Mouse (Mus musculus): ENCODE results near the gene Id1. TPM values are rescaled to one million over a fixed set of nuclear protein-coding genes. Genes with fewer than 3 reads are reported as not detected.
A peak's percentile ranks its signal among the peaks of the same experiment; 100 is the strongest.

Gene Id1
- polyA plus RNA-seq, 1 experiment from 2014 or later = 20.5 TPM

DNA sequence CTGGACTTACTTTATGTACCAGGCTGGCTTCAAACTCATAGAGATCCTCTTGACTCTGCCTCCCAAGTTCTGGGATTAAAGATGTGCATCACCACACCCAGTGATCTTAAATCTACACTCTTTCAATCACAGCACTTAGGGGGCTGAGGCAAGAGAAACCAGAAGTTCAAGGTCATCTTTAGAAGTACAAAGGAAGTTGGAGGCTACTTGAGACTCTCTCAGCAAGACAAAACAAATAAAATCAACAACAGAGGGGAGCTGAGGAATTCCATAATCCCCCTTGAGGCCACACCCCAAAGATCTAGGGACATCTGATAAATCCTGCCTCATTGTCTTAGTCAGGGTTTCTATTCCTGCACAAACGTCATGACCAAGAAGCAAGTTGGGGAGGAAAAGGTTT lies 36.2 kb downstream of the Id1 start:
- H3K4me2 ChIP-seq = no peak overlapping the region
- H3K9ac ChIP-seq = no peak overlapping the region
- H3K27me3 ChIP-seq = peaks cover 37% of the 10 kb centered on the region
- peaks cover 68% of the 10 kb centered on the region for H3K4me1 ChIP-seq (replicated peaks)
- H3K36me3 ChIP-seq (replicated peaks) = 0 out of 2 replicates have a peak, but pooled peaks cover 11% of the 10 kb centered on the region
- H3K27ac ChIP-seq (replicated peaks) = no peak overlapping the region
- ATAC-seq (ENCODE audit: insufficient read depth) = no peak
- WGBS (ENCODE audit: insufficient replicate concordance) = 12% methylated on average over 1 of the region's 1 CpGs
- no peaks in the 10 kb centered on the region for H3K9me3 ChIP-seq (replicated peaks)
- no peak overlapping the region for H3K4me3 ChIP-seq (replicated peaks)

DNA sequence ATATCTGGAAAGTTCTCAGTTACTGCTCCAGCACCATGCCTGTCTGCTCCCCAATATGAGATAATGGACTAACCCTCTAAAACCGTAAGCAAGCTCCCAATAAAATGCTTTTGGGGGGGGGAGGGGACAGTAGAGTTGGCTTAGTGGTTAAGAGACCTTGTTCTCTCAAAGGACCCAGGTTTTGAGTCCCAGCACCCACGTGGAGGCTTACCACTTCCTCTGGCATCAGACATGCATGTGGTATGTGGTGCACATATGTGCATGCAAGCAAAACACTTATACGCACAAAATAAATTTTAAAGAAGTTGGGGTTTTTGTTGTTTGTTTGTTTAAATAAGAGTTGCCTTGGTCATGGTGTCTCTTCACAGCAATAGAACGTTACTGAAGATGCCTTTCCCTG lies 39.3 kb downstream of the Id1 start:
- peaks cover 36% of the 10 kb centered on the region for H3K36me3 ChIP-seq (replicated peaks)
- peaks cover 21% of the 10 kb centered on the region for H3K27me3 ChIP-seq
- no peaks in the 10 kb centered on the region for H3K9me3 ChIP-seq (replicated peaks)
- peaks cover 46% of the 10 kb centered on the region for H3K4me1 ChIP-seq (replicated peaks)
- H3K4me2 ChIP-seq = no peak overlapping the region
- no peak overlapping the region for H3K4me3 ChIP-seq (replicated peaks)
- H3K27ac ChIP-seq (replicated peaks) = no peak overlapping the region
- WGBS (ENCODE audit: insufficient replicate concordance) = 55% methylated on average over 4 of the region's 4 CpGs
- no peak overlapping the region for H3K9ac ChIP-seq
- no peak for ATAC-seq (ENCODE audit: insufficient read depth)

DNA sequence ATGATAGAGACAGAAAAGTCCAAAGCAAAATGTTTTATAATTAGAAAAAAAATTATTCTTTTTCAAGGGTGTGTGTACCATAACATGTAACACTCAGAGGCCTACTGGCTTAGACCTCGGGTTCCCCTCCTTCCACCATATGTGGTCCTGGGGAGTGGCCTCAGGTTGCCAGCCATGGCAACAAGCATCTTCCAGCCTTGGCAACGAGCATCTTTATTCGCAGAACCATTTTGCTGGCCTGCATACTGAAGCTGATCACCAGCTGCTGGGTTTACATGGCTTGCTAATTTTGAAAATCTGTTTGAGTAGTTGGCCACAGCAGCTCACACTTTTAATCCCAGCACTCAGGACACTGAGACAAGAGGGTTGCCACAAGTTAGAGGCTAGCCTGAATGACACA lies 40.0 kb downstream of the Id1 start:
- Histone ChIP-seq H3K27me3 (peaks cover 14% of the 10 kb centered on the region), H3K9me3 (replicated peaks) (no peaks in the 10 kb centered on the region), H3K4me1 (replicated peaks) (peaks cover 49% of the 10 kb centered on the region), H3K27ac (replicated peaks) (no peak overlapping the region), H3K9ac (no peak overlapping the region), H3K4me2 (no peak overlapping the region), H3K4me3 (replicated peaks) (no peak overlapping the region), H3K36me3 (replicated peaks) (peaks cover 42% of the 10 kb centered on the region)
- 66% methylated on average over 3 of the region's 3 CpGs for WGBS (ENCODE audit: insufficient replicate concordance)
- ATAC-seq (ENCODE audit: insufficient read depth) = no peak

DNA sequence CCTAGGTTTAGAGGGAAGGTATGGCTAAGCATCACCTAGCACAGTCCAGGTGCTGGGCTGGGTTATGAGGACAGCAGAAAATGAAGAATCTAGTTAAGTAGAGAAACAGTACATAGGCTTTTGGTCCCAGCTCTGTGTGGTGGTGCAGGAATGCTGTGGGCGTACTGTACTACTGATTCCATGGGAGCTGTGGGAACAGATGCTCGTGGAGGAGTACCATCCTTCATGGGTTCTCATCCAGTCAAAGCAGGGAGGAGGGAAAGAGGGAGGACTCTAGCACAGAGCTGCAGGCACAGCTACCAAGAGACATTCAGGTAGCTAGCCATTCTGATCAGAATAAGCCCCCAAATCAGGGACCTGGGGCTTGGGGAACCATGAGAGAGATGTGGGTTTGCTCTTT lies 40.4 kb downstream of the Id1 start:
- no peak overlapping the region for H3K9ac ChIP-seq
- 76% methylated on average over 2 of the region's 2 CpGs for WGBS (ENCODE audit: insufficient replicate concordance)
- peaks cover 51% of the 10 kb centered on the region for H3K4me1 ChIP-seq (replicated peaks)
- H3K4me3 ChIP-seq (replicated peaks) = no peak overlapping the region
- no peak overlapping the region for H3K27ac ChIP-seq (replicated peaks)
- no peaks in the 10 kb centered on the region for H3K9me3 ChIP-seq (replicated peaks)
- peaks cover 10% of the 10 kb centered on the region for H3K27me3 ChIP-seq
- ATAC-seq (ENCODE audit: insufficient read depth) = no peak
- no peak overlapping the region for H3K4me2 ChIP-seq
- H3K36me3 ChIP-seq (replicated peaks) = peaks cover 46% of the 10 kb centered on the region

DNA sequence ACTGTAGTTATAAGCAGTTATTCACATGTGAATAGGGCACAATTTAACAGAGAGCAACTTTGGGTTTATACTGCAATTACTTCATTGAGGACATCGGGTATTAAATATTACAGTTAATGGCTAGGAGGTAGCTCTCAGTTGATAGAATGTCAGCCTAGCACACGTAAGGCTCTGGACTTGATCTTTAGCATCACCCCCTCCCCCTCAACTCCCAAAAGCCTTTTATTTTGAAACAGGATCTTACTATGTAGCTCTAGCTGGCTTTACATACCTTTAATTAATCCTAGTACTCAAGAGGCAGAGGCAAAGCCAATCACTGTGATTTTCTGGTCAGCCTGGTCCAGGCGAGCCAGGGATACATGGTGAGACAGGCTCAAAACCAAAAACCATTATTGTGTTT lies 41.0 kb downstream of the Id1 start:
- no peak overlapping the region for H3K27ac ChIP-seq (replicated peaks)
- ATAC-seq (ENCODE audit: insufficient read depth) = no peak
- WGBS (ENCODE audit: insufficient replicate concordance) = 82% methylated on average over 3 of the region's 3 CpGs
- H3K4me1 ChIP-seq (replicated peaks) = peaks cover 52% of the 10 kb centered on the region
- 0 out of 2 replicates have a peak, but pooled peaks cover 4% of the 10 kb centered on the region for H3K27me3 ChIP-seq
- peaks cover 53% of the 10 kb centered on the region for H3K36me3 ChIP-seq (replicated peaks)
- no peak overlapping the region for H3K4me2 ChIP-seq
- no peaks in the 10 kb centered on the region for H3K9me3 ChIP-seq (replicated peaks)
- H3K4me3 ChIP-seq (replicated peaks) = no peak overlapping the region
- H3K9ac ChIP-seq = no peak overlapping the region

DNA sequence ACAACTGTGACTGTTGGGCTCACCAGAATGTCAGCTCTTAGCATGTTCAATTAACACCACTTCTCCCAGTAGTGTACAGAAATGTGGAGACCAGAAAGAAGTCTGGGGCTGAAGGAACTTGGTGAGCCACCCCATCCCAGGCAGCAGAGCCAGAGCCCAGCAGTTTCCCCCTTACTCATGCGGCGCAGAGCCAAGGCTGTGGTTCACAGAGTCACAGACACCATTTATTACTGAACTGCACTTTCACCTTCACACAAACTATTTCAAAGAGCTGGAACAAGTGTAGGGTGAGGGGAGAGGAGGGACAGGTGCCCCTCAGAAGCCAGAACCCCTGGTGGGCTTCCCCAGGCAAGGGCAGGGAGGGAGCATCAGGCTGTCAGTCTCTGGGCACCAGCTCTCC lies 44.4 kb downstream of the Id1 start:
- H3K9me3 ChIP-seq (replicated peaks) = no peaks in the 10 kb centered on the region
- ATAC-seq (ENCODE audit: insufficient read depth) = no peak
- no peak overlapping the region for H3K9ac ChIP-seq
- 80% methylated on average over 2 of the region's 2 CpGs for WGBS (ENCODE audit: insufficient replicate concordance)
- H3K36me3 ChIP-seq (replicated peaks) = peaks cover 73% of the 10 kb centered on the region
- H3K4me3 ChIP-seq (replicated peaks) = no peak overlapping the region
- H3K27me3 ChIP-seq = no peaks in the 10 kb centered on the region
- H3K4me1 ChIP-seq (replicated peaks) = peaks cover 68% of the 10 kb centered on the region
- H3K27ac ChIP-seq (replicated peaks) = 0 out of 2 replicates have a peak overlapping the region, but pooled peaks have one; percentile 7
- no peak overlapping the region for H3K4me2 ChIP-seq

DNA sequence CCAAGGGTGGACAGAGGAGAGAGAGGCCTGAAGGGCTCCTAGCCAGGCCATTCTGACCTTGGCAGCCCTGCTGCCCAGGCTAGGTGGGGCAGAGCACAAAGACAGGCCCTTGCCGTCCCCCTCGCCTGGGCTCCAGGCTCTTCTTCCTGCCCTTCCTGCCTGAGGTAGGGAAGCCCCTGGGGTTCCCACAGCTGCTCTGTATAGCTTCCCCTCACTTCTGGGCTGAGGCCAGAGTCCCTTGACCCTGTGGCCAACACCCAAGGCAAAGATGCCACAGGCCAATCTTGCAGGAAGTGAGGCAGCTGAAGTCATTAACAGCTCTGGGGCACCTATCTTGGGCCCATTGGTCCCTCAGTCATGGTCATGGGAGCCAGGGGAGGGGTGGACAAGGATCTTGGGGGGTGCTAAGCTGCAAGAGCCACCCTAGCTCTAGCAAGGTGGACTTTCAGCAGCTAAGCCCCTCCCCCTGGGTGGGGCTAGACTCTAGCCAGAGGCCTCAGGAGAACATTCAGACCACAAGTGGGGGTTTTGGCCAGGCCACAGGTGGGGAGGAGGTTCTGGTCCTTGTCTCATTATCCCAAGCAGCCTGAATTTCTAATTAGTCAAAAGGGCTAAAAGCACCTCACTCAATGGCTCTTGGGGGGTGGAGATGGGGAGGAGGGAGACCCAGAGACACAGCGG lies 45.1 kb downstream of the Id1 start:
- no peak overlapping the region for H3K4me3 ChIP-seq (replicated peaks)
- H3K4me2 ChIP-seq = no peak overlapping the region
- H3K9ac ChIP-seq = no peak overlapping the region
- WGBS (ENCODE audit: insufficient replicate concordance) = 84% methylated on average over 3 of the region's 3 CpGs
- peaks cover 72% of the 10 kb centered on the region for H3K36me3 ChIP-seq (replicated peaks)
- H3K27me3 ChIP-seq = no peaks in the 10 kb centered on the region
- ATAC-seq (ENCODE audit: insufficient read depth) = no peak
- peaks cover 73% of the 10 kb centered on the region for H3K4me1 ChIP-seq (replicated peaks)
- no peaks in the 10 kb centered on the region for H3K9me3 ChIP-seq (replicated peaks)
- H3K27ac ChIP-seq (replicated peaks) = peak overlapping the region; percentile 33; the same call in 1 of the 2 replicates

DNA sequence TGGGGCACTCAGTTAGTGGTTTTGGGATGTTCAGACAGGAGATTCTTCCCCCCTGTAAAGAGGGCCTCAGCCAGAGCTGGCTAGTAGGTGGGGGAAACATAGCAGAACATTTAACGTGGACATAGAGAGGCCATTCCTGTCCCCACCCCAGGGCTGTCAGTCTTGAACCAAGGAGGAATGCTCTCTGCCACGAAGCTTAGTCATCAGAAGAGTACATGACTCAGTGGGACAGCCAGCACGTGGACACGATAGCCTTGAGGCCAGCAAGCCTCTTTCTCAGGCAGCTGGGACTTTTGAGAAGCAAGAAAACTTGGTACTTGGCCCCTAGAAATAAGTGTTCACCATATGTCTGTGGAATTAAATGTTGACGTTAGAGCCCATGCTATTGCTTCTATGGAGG lies 46.6 kb downstream of the Id1 start:
- Histone ChIP-seq H3K9me3 (replicated peaks) (no peaks in the 10 kb centered on the region), H3K4me2 (no peak overlapping the region), H3K9ac (no peak overlapping the region), H3K36me3 (replicated peaks) (peaks cover 60% of the 10 kb centered on the region), H3K4me3 (replicated peaks) (no peak overlapping the region), H3K27me3 (no peaks in the 10 kb centered on the region), H3K27ac (replicated peaks) (peak overlapping the region; percentile 35; the same call in 1 of the 2 replicates), H3K4me1 (replicated peaks) (peaks cover 83% of the 10 kb centered on the region)
- no peak for ATAC-seq (ENCODE audit: insufficient read depth)
- WGBS (ENCODE audit: insufficient replicate concordance) = 46% methylated on average over 5 of the region's 5 CpGs

DNA sequence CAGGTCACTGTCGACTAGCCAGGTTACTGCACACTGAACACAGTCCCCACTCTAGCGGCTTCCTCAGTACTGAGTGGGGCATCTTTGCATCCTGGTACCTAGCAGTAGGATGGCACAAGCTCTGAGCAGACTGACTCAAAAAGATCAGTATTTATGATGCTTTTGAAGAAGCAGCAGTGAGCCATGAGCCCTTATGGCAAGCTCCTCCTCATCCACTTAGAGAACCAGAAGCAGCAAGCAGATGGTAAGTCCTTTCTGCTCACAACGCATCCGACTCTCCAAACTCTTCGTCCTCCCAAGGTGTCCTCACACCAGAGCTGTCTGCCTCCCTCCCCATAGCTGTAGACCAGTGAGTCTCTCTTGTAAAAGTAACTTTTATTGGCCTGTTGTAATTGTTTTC lies 47.2 kb downstream of the Id1 start:
- peaks cover 89% of the 10 kb centered on the region for H3K4me1 ChIP-seq (replicated peaks)

DNA sequence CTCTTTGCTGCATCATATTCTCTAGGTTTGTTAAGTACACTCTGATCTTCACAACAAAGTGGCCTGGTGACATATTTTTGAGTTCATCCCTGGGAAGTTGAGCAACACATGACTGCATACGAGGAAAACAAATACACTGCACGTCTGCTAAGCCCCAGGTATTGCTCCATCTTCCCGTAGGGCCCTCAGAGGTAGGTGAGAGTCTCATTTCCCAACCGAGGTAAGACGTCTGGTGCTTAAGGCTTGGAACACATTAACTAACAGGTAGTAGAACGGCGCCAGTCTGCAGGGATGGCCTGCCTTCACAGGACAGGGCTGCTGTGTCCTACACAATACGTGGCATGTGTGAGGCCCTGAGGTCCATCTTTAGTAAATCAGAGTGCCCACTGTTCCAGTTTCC lies 48.6 kb downstream of the Id1 start:
- H3K9me3 ChIP-seq (replicated peaks) = no peaks in the 10 kb centered on the region
- H3K36me3 ChIP-seq (replicated peaks) = peaks cover 46% of the 10 kb centered on the region
- WGBS (ENCODE audit: insufficient replicate concordance) = 75% methylated on average over 8 of the region's 8 CpGs
- H3K4me2 ChIP-seq = no peak overlapping the region
- ATAC-seq (ENCODE audit: insufficient read depth) = no peak
- no peak overlapping the region for H3K4me3 ChIP-seq (replicated peaks)
- peak overlapping the region; percentile 99 for H3K27ac ChIP-seq (replicated peaks)
- no peaks in the 10 kb centered on the region for H3K27me3 ChIP-seq
- H3K4me1 ChIP-seq (replicated peaks) = peaks cover 98% of the 10 kb centered on the region
- H3K9ac ChIP-seq = no peak overlapping the region

More for the DNA sequence above, 47.2 kb downstream of the Id1 start:
- 79% methylated on average over 5 of the region's 5 CpGs for WGBS (ENCODE audit: insufficient replicate concordance)
- ATAC-seq (ENCODE audit: insufficient read depth) = no peak
- Histone ChIP-seq H3K4me3 (replicated peaks) (no peak overlapping the region), H3K27ac (replicated peaks) (0 out of 2 replicates have a peak overlapping the region, but pooled peaks have one; percentile 8), H3K9me3 (replicated peaks) (no peaks in the 10 kb centered on the region), H3K27me3 (no peaks in the 10 kb centered on the region), H3K36me3 (replicated peaks) (peaks cover 60% of the 10 kb centered on the region), H3K4me2 (no peak overlapping the region), H3K9ac (no peak overlapping the region)

DNA sequence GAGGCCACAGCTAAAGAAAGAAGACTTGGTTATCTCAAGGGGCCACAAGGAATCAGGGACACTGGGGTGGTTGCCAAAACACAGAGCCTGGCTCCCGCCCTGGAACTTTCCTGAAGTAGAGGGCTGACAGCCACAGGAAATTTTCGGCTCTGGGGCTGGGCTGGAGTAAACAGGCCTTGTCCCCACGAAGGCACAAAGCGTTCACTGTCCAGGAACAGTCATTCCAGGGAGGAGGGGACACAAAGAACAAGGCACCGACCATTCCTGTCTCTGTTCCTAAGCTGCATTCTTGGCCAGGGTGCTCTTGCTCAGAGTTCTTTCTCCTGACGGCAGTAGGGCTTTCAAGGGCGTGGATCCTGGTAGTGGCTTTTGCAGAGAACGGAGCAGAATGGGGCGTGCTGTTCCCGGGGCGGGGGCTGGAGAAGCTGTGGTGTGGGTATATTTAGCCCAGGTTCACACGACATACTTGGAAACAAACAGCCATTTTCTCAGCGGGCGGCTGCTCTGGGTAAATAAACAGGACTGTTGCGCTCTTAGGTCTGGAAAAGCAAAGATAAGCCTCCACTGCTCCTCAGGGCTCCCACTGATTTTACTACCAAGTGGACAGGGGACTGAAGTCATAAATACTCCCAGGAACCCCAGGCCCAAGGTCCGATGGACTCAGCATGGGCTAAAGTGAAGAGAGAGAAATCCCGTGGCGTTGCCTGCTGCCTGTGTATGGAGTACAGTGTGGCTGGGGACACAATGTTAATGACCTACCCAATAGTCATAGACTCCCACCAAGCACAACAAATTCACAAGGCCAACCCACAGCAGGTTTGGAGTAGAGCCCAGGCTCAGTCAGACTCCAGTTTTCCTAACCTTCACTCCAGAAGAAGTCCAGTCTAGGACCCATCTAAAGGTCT lies 49.6 kb downstream of the Id1 start:
- peak overlapping the region; percentile 99 for H3K27ac ChIP-seq (replicated peaks)
- peak overlapping the region; percentile 53 for H3K4me2 ChIP-seq
- peak overlapping the region; percentile 13; the same call in 1 of the 2 replicates for H3K4me3 ChIP-seq (replicated peaks)
- ATAC-seq (ENCODE audit: insufficient read depth) = no peak
- peaks cover 41% of the 10 kb centered on the region for H3K36me3 ChIP-seq (replicated peaks)
- H3K27me3 ChIP-seq = no peaks in the 10 kb centered on the region
- H3K9me3 ChIP-seq (replicated peaks) = no peaks in the 10 kb centered on the region
- H3K4me1 ChIP-seq (replicated peaks) = peaks cover 100% of the 10 kb centered on the region
- peak overlapping the region; percentile 44 for H3K9ac ChIP-seq
- WGBS (ENCODE audit: insufficient replicate concordance) = 29% methylated on average over 18 of the region's 18 CpGs
